Mouse (Mus musculus) testis, postnatal 14 days (tissue): ENCODE measurements around the gene Dbh.

Source experiments
- DNase-seq: peaks from one replicate; pipeline ENCODE4 v3.0.0; 2021; ENCODE audit warnings: low spot score

Dbh gene

DNA sequence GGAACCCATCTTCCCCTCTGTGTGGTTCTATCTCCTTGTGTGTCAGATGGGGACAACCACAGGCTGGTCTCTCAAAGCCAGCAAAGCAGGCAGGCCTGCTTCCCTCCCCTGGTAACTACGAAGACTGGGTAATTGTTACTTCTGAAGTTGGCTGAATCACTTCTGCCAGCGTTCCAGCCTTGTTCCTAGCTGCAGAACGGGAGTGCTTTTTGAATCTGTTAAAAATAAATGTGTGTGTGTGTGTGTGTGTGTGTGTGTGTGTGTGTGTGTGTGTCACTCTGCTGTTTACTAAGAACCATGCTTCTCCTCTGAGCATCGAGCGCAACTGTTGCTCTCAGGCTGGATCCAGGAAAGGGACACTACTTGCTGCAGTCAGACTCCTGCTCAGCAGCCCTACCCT is 1.2 kb upstream of the Dbh start:
- no peak for DNase-seq

DNA sequence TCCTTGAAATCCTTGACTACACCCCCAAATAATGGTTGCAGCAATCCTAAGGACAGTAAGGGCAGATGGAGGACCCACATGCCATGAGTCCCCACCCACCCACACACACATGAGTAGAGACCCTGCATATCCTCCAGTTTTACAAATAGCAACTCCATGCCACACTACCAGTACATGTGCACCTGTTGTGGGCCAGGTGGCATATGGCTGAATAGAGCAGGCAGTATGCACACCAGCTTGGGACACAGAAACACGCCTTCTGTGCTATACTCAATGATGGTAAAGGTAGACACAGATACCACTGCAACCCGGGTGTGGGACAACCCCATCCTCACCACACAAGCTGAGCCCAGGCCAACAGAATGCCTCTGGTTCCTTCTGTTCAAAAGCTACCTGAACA is 1.0 kb downstream of the Dbh start:
- DNase-seq = no peak

DNA sequence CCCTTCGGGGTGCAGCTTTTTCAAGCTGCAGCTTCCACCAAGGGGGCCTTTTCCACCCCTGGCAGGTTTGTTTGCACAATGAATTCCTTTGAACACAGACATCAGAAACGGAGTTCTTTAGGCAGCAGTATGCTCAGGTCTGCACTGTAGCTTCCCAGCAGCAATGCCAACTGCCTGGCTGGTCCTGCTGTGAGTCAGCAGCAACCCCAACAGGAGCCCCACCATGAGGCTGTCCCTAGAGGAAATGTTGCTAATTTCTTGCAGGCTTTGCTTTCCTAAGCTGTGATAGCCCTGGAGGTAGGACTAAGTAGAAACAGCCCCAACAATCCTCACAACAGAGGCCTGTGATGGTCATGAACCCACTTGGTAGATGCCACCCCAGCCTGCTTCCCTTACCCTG is 2.0 kb downstream of the Dbh start:
- no peak for DNase-seq

DNA sequence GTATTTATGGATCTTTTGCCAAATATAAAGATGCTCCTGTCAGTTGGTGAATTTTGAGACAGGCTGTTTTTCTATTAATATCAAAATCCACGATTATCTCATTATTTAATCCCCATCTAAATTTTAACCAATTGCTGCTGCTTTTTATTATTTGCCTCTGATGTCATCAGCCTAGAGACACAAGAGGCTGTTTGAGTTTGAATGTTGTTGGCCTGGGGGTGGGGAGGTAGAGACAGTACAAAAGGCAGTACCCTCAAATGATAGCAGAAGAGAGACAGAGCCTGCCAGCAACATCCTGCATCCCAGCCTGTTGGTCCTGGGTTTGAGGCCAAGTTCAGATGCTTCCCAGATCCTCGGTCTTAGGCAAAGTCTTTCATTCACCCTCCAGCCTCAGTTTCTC is 9.2 kb downstream of the Dbh start:
- no peak for DNase-seq

DNA sequence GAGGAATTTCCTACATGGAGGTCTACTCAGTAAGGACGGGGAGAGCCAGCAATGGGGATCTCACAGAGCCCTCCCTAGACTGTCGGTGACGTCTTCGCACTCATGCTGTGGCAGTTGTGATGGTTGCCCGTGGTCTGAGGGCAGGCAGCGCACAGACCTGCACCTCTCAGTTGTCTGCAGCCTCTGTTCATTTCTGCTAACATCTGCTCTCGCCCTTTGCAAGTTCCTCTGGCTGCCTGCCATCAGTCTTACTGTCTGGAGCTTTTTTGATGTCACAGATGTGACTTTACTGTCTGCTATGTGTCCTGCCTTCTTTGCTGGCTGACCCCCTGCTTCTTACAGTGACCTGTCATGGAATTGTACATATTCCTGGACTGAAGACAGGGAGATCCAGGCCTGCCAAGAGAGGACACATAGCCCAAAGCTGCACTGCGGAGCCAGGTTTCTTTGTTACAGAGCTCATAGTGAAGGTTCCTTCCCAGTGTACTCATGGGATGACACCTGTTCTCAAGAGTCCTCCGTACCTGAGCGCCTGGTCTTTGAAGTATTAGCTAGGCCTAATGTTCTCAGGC is 10.7 kb downstream of the Dbh start:
- DNase-seq = no peak

DNA sequence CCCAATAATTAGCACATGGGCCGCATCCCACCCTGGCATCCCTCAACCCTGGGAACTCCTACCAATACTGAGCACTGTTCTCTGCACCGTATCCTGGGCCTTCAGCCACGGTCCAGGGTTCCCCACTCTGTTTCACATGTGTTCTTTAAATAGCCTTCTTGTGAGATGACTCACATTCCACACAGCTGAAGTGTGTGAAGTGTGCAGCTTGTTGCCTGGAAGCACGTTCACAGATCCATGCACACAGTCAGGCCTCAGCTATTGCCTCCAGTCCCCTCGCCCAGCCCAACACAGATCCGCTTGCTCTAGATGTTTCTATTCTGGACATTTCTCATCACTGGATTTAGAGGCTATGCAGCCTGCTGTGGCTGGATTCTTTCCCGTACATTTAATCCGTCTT is 14.1 kb downstream of the Dbh start:
- DNase-seq = no peak

DNA sequence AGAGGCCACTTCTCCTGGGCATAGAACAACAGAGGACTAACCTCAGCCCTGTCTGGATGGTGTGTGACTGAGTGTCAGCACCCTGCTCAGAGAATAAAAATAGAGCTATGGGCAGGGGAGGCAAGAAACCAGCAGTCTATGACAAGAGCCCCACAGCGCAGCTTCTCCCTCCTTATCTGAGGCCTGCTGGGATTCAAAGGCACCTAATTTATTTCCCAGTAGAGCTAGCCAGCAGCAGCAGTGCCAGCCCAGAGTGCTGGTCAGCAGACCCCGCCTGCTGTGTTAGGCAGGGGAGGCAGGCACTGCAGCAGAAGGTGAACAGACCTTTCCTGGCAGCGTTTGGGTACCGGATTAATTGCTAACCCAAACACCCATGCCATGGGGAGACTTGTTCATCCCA is 16.9 kb downstream of the Dbh start:
- no peak for DNase-seq

DNA sequence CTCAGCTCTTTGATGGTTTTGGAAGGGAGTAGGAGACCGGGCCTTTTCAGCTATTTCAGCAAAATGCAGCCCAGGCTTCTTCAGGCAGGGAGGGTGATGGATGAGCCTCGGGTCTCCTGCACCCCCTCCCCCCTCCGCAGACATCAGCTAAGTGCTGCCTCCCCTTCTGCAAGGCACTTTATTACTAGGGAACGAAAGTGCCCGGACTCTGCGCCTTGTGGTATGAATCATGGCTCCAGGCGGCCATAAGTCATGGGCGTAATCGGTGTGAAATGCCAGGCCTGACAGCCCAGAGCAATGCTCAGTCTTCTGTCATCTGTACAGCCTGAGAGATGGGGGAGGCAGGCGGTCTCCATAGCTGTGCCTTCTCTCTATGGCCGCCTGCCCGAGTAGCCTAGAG is 18.7 kb downstream of the Dbh start:
- DNase-seq = no peak

DNA sequence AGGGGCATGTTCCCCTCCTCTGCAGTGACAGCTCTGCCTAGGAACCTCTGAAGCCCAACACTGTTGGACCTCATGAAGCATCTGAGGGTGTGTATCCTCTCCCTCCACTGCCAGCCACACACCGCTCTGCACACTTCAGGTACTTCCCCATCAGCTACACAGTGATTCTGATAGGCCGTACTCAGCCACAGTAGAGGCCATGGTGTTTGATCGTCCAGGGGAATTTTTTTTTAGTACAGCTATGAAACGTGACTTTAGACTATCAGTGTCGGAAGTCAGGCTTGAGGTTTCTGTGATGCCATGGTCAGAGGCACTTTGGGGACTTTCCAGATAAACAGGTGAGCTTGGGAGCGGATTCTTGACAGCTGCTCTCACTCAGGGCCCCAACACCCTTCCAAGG is 22.5 kb downstream of the Dbh start:
- DNase-seq = no peak

DNA sequence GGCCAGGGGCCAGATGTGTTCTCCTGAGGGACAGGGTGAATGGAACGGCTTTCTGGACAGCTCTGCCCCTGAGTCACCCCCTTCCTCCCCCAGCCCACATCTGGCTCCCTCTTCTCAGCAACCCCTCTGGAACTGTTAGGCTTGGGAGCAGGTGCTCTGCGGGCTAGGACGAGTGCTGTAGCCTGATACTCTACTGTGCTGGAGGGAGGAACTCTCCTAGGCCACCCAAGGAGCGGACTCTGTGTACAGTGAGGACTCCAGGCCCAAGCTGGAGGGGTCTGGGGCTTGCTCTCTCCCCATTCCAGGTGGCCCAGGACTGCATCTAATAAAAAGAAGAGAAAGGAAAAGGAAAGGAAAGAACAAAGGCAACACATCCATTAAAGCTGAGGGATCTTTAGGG is 25.0 kb downstream of the Dbh start:
- DNase-seq = no peak

DNA sequence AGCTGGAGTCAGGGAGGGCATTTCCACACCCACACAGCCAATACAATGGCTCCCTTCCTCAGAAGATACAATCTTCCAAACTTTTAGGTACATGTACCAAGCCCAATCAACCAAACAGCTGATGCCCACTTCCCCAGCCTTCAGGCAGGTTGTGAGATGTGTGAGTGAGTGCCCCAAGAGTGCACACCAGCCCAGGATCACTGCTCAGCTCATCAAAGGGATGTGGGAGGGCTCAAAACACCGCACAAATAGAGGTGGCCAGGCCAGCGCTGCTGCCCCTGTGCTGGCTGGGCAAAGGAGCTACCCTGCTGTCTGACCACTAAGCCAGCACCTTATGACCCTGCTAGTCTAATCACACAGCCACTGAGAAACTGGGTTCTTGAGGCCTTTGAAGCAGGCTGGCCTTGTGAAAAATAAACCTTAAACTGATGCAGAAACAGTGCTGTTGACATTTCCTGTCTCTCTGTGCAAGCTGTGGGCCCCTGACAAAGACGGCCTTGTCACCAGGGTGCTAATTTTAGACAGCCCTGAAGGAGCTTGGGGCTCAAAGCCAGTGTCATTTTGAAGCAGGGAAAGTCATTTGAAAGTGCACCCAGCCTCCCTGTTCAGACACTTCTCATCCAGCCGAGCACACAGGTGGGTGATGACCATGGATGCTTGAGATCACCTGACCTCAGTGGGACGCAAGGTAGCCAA is 33.7 kb downstream of the Dbh start:
- DNase-seq = no peak

DNA sequence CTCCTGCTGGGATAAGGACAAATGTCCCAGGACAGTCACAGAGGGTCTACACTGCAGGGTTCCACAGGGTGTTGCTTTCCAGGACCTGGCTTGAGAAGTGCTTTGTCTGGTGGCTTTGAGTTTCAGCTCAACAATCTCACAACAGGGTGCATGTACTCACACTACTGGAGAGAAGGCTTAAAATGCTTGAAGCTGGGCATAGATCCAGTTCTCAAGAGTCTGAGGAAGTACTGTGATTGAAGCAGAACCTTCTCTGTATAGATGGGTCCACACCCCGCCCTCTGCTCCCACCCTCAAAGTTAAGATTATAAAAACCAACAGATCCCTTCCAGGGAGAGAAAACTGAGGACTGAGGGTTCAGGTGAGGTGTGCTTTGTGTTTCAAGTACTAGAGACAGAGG is 35.6 kb downstream of the Dbh start:
- DNase-seq = no peak

DNA sequence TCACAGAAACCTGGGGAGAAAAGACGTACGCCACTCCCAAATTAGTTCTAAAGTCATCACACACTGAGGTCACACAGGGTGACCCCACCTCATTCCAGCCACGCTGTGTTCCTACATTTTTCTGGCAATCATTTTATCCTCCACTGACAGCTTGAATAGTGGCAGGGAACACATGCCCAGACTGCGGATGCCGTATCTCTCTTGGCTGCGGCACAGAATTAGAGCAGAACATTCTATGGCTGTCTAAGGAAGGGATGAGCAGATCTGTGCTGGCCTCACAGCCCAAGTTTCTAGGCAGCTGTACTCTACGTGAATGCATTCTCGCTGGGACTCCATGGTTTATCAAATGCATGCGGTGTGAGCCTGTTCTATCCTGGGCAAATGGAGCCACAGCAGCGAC is 40.6 kb downstream of the Dbh start:
- peak; percentile 31 for DNase-seq

DNA sequence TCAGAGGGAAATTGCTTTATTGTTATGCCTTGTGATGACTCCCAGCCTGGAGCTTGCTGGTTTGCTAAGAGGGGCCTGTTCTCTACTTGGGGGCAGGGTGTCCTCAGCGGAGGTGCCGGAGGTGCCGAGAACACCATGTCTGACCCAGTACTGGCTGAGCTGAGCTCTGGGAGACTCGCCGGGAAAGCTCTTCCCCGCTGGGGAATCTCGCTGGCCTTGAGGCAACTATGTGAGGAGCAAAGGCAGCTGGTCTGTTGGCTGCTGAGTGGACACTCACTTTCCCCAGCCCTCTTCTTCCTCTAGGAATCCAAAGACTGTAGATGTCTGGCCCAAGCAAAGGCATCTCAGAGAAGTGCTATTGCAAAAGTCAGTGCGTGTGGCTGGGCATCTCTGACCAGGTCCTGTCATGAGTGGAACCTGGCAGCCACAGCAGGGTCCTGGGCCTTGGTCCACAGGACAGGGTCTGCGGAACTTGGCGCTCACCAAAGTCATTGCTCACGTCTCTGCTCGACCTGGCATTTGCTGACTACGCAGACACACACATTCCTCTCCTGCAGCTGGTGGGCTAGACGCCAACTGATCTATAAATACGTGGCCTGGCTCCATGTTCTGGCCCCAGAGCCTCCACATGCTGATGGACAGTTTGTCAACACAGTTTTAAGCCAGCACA is 41.2 kb downstream of the Dbh start:
- DNase-seq = peak; percentile 82

DNA sequence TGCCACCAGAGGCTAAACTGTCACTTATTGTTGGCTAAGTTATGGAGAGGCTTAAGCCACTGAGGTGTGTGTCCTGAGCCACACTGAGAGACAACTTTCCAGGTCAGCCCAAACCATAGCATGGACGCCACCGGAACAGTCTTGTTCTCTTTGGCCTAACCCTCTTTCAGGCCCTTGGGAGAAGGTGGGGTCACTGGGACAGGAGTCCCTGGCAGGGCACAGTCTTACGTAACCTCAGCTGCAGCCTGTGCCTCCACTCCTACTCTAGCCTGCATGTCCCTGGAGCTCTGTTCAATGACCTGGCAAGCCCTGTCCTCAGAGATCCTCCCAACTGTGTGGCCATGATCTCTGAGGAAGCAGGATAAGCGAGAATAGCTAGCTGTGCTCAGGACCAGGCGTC is 42.1 kb downstream of the Dbh start:
- DNase-seq = peak; percentile 55

DNA sequence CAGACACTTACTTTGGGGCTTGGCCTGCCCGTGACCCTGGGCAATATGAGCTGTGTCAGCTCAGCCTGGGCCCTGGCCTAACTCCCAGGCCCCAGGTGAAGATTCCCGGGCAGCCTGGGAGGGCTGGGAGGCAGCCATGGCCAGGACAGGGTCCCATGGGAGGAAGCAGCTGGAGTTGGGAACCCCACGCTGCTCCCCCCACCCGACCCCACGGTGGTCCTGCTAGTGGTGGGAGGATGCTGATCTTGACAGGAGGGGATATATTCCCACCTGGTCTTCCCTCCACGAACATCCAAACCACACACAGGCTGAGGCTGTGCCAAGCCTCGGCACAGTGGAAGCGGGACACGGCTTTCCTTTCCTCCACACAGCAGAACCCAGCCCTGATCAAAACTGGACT is 44.3 kb downstream of the Dbh start:
- DNase-seq = no peak

DNA sequence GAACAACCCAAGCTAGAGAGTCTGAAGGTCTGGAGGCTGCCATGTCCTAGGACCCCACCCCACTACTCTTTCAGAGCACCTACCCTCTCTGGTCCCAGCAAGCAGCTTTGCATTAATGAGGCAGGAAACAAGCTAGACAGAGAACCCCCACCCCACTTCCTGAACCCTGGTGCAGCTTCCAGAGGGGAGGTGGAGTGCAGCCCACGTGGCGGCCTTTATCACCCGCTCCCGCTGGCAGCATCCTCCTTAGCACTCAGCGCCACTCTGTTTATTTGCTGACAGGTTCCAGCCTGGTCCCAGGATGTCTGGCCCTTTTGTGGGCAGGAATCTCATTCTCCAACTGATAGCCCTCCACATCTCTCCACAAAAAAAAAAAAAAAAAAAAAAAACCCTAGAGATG is 44.8 kb downstream of the Dbh start:
- DNase-seq = no peak

DNA sequence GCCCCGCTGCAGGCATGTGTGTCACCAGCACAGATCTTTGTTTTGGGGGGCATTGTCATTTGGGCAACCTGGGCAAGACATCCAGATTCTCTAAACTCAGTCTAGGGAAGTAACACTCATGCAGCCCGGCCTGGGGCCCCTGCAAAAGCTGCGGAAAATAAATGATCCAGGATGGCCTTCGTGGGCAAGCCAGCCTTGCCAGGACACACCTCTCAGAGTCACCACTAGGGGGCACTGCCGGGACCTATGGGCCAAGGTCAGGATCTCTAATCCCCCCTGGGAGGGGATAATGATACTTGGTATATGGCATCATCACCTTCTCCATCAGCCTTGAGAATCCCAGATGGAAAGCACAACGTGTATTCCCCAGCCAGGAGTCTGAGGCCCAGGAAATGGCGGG is 45.2 kb downstream of the Dbh start:
- DNase-seq = peak; percentile 45

DNA sequence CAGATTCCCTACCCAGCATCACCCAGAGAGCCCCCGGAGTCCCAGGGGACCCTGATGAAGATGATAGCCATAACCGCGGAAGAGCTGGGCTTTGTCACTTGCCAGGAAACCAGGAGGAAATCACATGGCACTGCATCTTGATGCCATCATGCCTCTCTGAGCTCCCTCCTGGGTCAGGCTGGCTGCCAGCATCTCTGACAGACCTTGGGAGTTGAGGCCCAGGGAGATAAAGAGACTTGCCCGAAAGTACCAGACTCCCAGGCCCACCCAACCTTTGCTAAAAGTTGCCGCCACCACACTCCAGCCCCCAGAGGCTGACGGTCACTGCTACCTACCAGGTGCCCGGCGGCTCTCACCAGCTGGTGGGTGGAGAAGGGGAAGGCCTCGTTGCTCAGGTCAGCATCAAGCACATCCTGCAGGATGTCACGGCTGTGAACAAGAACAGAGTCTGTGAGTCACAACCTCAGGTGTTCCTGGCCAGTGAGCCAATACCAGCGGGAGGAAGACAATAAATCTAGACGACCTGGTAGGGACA is 45.7 kb downstream of the Dbh start:
- DNase-seq = no peak

DNA sequence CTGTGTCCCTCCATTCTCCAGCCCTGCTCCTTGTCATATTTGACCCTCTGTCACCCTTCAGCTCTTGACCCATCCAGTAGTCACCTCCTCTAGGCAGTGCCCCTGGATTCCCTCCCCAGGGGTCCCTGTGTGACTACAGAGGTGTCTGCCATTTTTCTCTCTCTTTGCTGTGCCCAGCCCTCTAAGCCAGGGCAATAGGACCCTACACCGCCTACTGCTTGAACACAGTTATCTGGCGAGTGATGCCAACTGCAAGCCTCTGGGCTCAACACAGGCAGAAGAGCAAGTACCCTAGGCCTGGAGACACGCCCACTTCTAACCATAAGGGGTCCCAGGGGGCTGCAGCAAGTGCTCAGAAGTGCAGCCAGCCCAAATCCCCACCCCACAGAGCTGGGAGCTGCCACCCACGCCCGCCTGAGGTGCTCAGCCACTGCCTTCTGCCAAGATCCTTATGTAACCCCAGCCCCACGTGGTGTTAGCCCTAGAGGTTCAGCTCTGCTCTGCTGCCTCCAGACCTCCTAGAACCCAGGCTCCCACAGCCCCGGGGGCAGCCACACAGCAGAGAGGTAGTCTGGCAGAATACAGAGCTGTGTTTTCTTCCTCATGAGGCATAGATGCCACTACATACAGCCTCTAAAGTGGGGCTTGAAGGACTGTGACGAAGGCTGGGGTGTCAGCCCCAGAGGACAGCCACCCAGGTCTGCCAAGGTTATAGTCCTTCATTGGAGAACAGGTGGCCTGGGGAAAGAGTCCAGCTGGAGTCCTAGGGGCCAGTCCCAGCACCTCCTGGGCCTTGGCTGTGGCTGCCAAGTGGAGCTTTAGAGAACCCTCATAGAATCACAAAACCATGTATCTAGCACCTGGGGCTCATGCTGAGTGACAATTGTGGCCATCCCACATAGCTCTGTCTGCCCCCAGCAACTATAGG is 47.2 kb downstream of the Dbh start:
- peak; percentile 45 for DNase-seq

DNA sequence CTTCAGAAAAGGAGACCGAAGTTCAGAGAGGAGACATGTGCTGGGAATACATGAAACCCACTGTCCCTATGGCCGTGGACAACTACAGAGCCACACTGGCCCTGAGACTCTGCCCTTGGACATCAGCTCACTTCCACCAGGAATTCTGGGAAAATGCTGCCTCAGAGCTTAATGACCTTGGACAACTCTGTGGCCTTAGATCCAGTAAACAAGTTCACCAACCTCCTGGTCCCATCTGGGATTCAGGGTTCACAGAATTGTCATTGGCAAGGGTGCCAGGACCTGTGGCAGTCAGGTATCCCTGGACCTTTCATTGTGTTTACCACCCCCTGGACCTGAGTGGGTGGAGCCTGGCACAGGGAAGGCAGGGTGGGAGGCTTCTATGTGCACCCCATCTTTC is 50.5 kb downstream of the Dbh start:
- DNase-seq = no peak

DNA sequence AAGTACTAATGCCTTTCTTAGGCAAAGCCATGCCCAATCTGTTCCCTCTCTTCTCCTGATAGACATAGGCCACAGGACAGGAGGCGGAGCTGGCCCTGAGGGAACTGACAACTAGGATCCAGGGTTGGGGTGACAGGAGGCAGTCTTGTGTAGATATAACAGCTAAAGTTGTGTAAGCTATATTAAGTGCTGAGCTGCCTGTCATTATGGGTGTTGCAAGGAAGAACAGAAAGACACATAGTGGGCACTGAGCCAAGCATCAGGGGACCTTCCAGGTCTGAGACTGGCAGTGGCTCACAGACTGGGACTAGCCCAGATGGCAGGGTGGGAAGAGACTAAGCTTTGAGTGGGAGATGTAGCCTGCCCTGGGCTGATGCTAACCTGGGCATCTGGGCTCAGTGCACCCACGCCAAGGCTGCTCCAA is 53.1 kb downstream of the Dbh start:
- DNase-seq = no peak
